In genomic region chr17:34121879-34122187, GRCm38 (mm10) we compare ENCODE assay signal across 8 mouse cellular contexts. TPM values are rescaled to one million over a fixed set of nuclear protein-coding genes. Genes with fewer than 3 reads are reported as not detected.
A peak's percentile ranks its signal among the peaks of the same experiment; 100 is the strongest.
DNase-seq lines count a peak whose midpoint lies in the region; ATAC-seq lines count a peak whose summit lies in the region.

No protein-coding gene starts in this region.

- peak overlapping the region; percentile 99 for H3K4me3 ChIP-seq in heart, embryonic 11.5 days (ENCODE audit: low read depth, low read length)
- H3K4me3 ChIP-seq in embryonic facial prominence, embryonic 13.5 days, result peak overlapping the region; percentile 97
- H3K4me3 ChIP-seq in hindbrain, embryonic 14.5 days (replicated peaks; ENCODE audit: low read length), result peak overlapping the region; percentile 88
- H3K4me3 ChIP-seq in limb, embryonic 13.5 days, result peak overlapping the region; percentile 99
- H3K4me3 ChIP-seq in midbrain, embryonic 14.5 days (replicated peaks; ENCODE audit: low read depth, low read length), result peak overlapping the region; percentile 92

- H3K4me2 ChIP-seq in heart, embryonic 11.5 days, result peak overlapping the region; percentile 98
- peak overlapping the region; percentile 92 for H3K4me2 ChIP-seq in embryonic facial prominence, embryonic 13.5 days
- H3K4me2 ChIP-seq in hindbrain, embryonic 14.5 days (replicated peaks), result peak overlapping the region; percentile 94
- peak overlapping the region; percentile 98 for H3K4me2 ChIP-seq in limb, embryonic 13.5 days (replicated peaks)
- peak overlapping the region; percentile 98 for H3K4me2 ChIP-seq in midbrain, embryonic 14.5 days (ENCODE audit: low read length)

- intact Hi-C loops in heart, postnatal 36 days (cut with DNase I), result no loop called here

- H3K9me3 ChIP-seq in heart, embryonic 11.5 days (replicated peaks; ENCODE audit: control insufficient read depth, low read length), result no peaks in the 10 kb centered on the region
- no peaks in the 10 kb centered on the region for H3K9me3 ChIP-seq in embryonic facial prominence, embryonic 13.5 days
- no peaks in the 10 kb centered on the region for H3K9me3 ChIP-seq in hindbrain, embryonic 14.5 days (ENCODE audit: control insufficient read depth, low read length)
- H3K9me3 ChIP-seq in limb, embryonic 13.5 days, result no peaks in the 10 kb centered on the region
- no peaks in the 10 kb centered on the region for H3K9me3 ChIP-seq in midbrain, embryonic 14.5 days (ENCODE audit: control insufficient read depth, low read length)

- WGBS in heart, embryonic 11.5 days (ENCODE audit: insufficient replicate concordance), result 3% methylated on average over 8 of the region's 10 CpGs
- 0% methylated on average over 10 of the region's 10 CpGs for whole genome bisulfite sequencing in embryonic facial prominence, embryonic 13.5 days
- WGBS in hindbrain, embryonic 14.5 days, result 2% methylated on average over 7 of the region's 10 CpGs
- 1% methylated on average over 7 of the region's 10 CpGs for WGBS in limb, embryonic 13.5 days
- WGBS in midbrain, embryonic 14.5 days, result 2% methylated on average over 8 of the region's 10 CpGs

- no peak for ATAC-seq in heart, embryonic 11.5 days (replicated peaks; ENCODE audit: insufficient number of reproducible peaks, low FRiP score, low TSS enrichment)
- ATAC-seq in embryonic facial prominence, embryonic 13.5 days (ENCODE audit: insufficient number of reproducible peaks, insufficient read depth, low FRiP score, low TSS enrichment, low read depth), result no peak
- no peak for ATAC-seq in hindbrain, embryonic 14.5 days (ENCODE audit: low FRiP score)
- no peak for ATAC-seq in limb, embryonic 13.5 days (ENCODE audit: low FRiP score, low read depth)
- peak; percentile 15; the same call in 1 of the 2 replicates for ATAC-seq in midbrain, embryonic 14.5 days (ENCODE audit: low FRiP score, low TSS enrichment)
- no peak for ATAC-seq in megakaryocyte progenitor cell, adult 5-6 weeks (replicated peaks; ENCODE audit: poor library complexity)

- no peaks in the 10 kb centered on the region for H3K27me3 ChIP-seq in heart, embryonic 11.5 days (ENCODE audit: control insufficient read depth, insufficient read depth, low read length)
- H3K27me3 ChIP-seq in embryonic facial prominence, embryonic 13.5 days, result no peaks in the 10 kb centered on the region
- no peaks in the 10 kb centered on the region for H3K27me3 ChIP-seq in hindbrain, embryonic 14.5 days (ENCODE audit: control insufficient read depth, insufficient read depth, low read length)
- H3K27me3 ChIP-seq in limb, embryonic 13.5 days, result no peaks in the 10 kb centered on the region
- H3K27me3 ChIP-seq in midbrain, embryonic 14.5 days (ENCODE audit: control insufficient read depth, insufficient read depth, low read length), result no peaks in the 10 kb centered on the region

- no peak for DNase-seq in heart, postnatal 36 days
- DNase-seq in adipocyte (ENCODE audit: low spot score), result peak; percentile 92
- DNase-seq in hindbrain, embryonic 14.5 days (ENCODE audit: low spot score), result no peak
- peak; percentile 87 for DNase-seq in midbrain, embryonic 14.5 days

- H3K36me3 ChIP-seq in heart, embryonic 11.5 days (ENCODE audit: control insufficient read depth, insufficient read depth, low read length), result peaks cover 9% of the 10 kb centered on the region
- H3K36me3 ChIP-seq in embryonic facial prominence, embryonic 13.5 days, result peaks cover 31% of the 10 kb centered on the region
- H3K36me3 ChIP-seq in hindbrain, embryonic 14.5 days (replicated peaks; ENCODE audit: control insufficient read depth, insufficient read depth), result peaks cover 20% of the 10 kb centered on the region
- H3K36me3 ChIP-seq in limb, embryonic 13.5 days, result peaks cover 29% of the 10 kb centered on the region
- H3K36me3 ChIP-seq in midbrain, embryonic 14.5 days (ENCODE audit: control insufficient read depth, insufficient read depth, low read length), result peaks cover 17% of the 10 kb centered on the region

- peaks cover 10% of the 10 kb centered on the region for H3K4me1 ChIP-seq in heart, embryonic 11.5 days (ENCODE audit: control insufficient read depth, insufficient read depth, low read length)
- H3K4me1 ChIP-seq in embryonic facial prominence, embryonic 13.5 days, result peaks cover 26% of the 10 kb centered on the region
- peaks cover 20% of the 10 kb centered on the region for H3K4me1 ChIP-seq in hindbrain, embryonic 14.5 days (replicated peaks; ENCODE audit: control insufficient read depth, insufficient read depth, low read length)
- H3K4me1 ChIP-seq in limb, embryonic 13.5 days, result peaks cover 29% of the 10 kb centered on the region
- H3K4me1 ChIP-seq in midbrain, embryonic 14.5 days (ENCODE audit: control insufficient read depth, insufficient read depth, low read length), result peaks cover 16% of the 10 kb centered on the region

- H3K27ac ChIP-seq in heart, embryonic 11.5 days (ENCODE audit: low read depth, low read length), result peak overlapping the region; percentile 100
- peak overlapping the region; percentile 100 for H3K27ac ChIP-seq in embryonic facial prominence, embryonic 13.5 days
- H3K27ac ChIP-seq in hindbrain, embryonic 14.5 days, result peak overlapping the region; percentile 100
- peak overlapping the region; percentile 100 for H3K27ac ChIP-seq in limb, embryonic 13.5 days
- peak overlapping the region; percentile 100 for H3K27ac ChIP-seq in midbrain, embryonic 14.5 days (replicated peaks; ENCODE audit: low read depth, low read length)

- peak overlapping the region; percentile 99 for H3K9ac ChIP-seq in heart, embryonic 11.5 days (ENCODE audit: low read depth, low read length)
- H3K9ac ChIP-seq in embryonic facial prominence, embryonic 13.5 days, result peak overlapping the region; percentile 98
- peak overlapping the region; percentile 90 for H3K9ac ChIP-seq in hindbrain, embryonic 14.5 days
- H3K9ac ChIP-seq in limb, embryonic 13.5 days, result peak overlapping the region; percentile 97
- H3K9ac ChIP-seq in midbrain, embryonic 14.5 days (replicated peaks; ENCODE audit: low read length), result peak overlapping the region; percentile 97

RNA-seq across cellular contexts. Expression of gene Brd2, which starts 0.6 kb away (rescaled TPM):
- 59.7 and 105 TPM in 2 replicates for polyA plus RNA-seq in heart, embryonic 11.5 days (2014; fragmentation: Nextera tagmentation; extraction: Ambion mirVana)
- total RNA-seq in heart, postnatal 36 days (2021), result 10 to 100 TPM; 80.5 to 87.0 TPM
- 122 and 142 TPM in 2 replicates for polyA plus RNA-seq in embryonic facial prominence, embryonic 13.5 days (2015; fragmentation: Nextera tagmentation; extraction: Ambion mirVana)
- polyA plus RNA-seq in hindbrain, embryonic 14.5 days (2014; fragmentation: Nextera tagmentation; extraction: Ambion mirVana), result 133 and 136 TPM in 2 replicates
- polyA plus RNA-seq in limb, embryonic 13.5 days (2015; fragmentation: Nextera tagmentation; extraction: Ambion mirVana), result 132 and 133 TPM in 2 replicates
- polyA plus RNA-seq in midbrain, embryonic 14.5 days (2014; fragmentation: Nextera tagmentation; extraction: Ambion mirVana), result 160 and 171 TPM in 2 replicates
- total RNA-seq in megakaryocyte progenitor cell, adult 5-6 weeks (2015), result 269 and 306 TPM in 2 replicates
- total RNA-seq in megakaryocyte progenitor cell, adult 5-6 weeks (2017), result 260 and 284 TPM in 2 replicates

RNA-seq across cellular contexts. Expression of gene H2-DMa, which starts 2.5 kb away (rescaled TPM):
- polyA plus RNA-seq in heart, embryonic 11.5 days (2014; fragmentation: Nextera tagmentation; extraction: Ambion mirVana), result 6.2 and 8.1 TPM in 2 replicates
- 1 to 10 TPM; 4.0 to 6.5 TPM for total RNA-seq in heart, postnatal 36 days (2021)
- 17.2 and 17.6 TPM in 2 replicates for polyA plus RNA-seq in embryonic facial prominence, embryonic 13.5 days (2015; fragmentation: Nextera tagmentation; extraction: Ambion mirVana)
- 19.2 and 20.2 TPM in 2 replicates for polyA plus RNA-seq in hindbrain, embryonic 14.5 days (2014; fragmentation: Nextera tagmentation; extraction: Ambion mirVana)
- polyA plus RNA-seq in limb, embryonic 13.5 days (2015; fragmentation: Nextera tagmentation; extraction: Ambion mirVana), result 14.2 and 15.6 TPM in 2 replicates
- polyA plus RNA-seq in midbrain, embryonic 14.5 days (2014; fragmentation: Nextera tagmentation; extraction: Ambion mirVana), result 16.7 and 20.4 TPM in 2 replicates
- total RNA-seq in megakaryocyte progenitor cell, adult 5-6 weeks (2015), result 72.0 and 74.5 TPM in 2 replicates
- total RNA-seq in megakaryocyte progenitor cell, adult 5-6 weeks (2017), result 56.5 and 61.1 TPM in 2 replicates

RNA-seq across cellular contexts. Expression of gene H2-DMb2, which starts 21.3 kb away (rescaled TPM):
- 0.20 TPM in 1 of 2 replicates, not detected in the other for polyA plus RNA-seq in heart, embryonic 11.5 days (2014; fragmentation: Nextera tagmentation; extraction: Ambion mirVana)
- total RNA-seq in heart, postnatal 36 days (2021), result 1 to 10 TPM; 1.3 to 1.7 TPM
- polyA plus RNA-seq in embryonic facial prominence, embryonic 13.5 days (2015; fragmentation: Nextera tagmentation; extraction: Ambion mirVana), result 0.67 and 1.1 TPM in 2 replicates
- 0.16 TPM in 1 of 2 replicates, not detected in the other for polyA plus RNA-seq in hindbrain, embryonic 14.5 days (2014; fragmentation: Nextera tagmentation; extraction: Ambion mirVana)
- 0.15 and 0.38 TPM in 2 replicates for polyA plus RNA-seq in limb, embryonic 13.5 days (2015; fragmentation: Nextera tagmentation; extraction: Ambion mirVana)
- polyA plus RNA-seq in midbrain, embryonic 14.5 days (2014; fragmentation: Nextera tagmentation; extraction: Ambion mirVana), result 0.15 and 0.18 TPM in 2 replicates
- 3.9 and 5.8 TPM in 2 replicates for total RNA-seq in megakaryocyte progenitor cell, adult 5-6 weeks (2015)
- 6.7 and 8.5 TPM in 2 replicates for total RNA-seq in megakaryocyte progenitor cell, adult 5-6 weeks (2017)

RNA-seq across cellular contexts. Expression of gene H2-Oa, which starts 29.7 kb away (rescaled TPM):
- polyA plus RNA-seq in heart, embryonic 11.5 days (2014; fragmentation: Nextera tagmentation; extraction: Ambion mirVana), result 0.34 and 1.2 TPM in 2 replicates
- not detected for total RNA-seq in heart, postnatal 36 days (2021)
- polyA plus RNA-seq in embryonic facial prominence, embryonic 13.5 days (2015; fragmentation: Nextera tagmentation; extraction: Ambion mirVana), result 0.48 and 0.65 TPM in 2 replicates
- polyA plus RNA-seq in hindbrain, embryonic 14.5 days (2014; fragmentation: Nextera tagmentation; extraction: Ambion mirVana), result 0.29 TPM in 1 of 2 replicates, not detected in the other
- 0.55 and 0.65 TPM in 2 replicates for polyA plus RNA-seq in limb, embryonic 13.5 days (2015; fragmentation: Nextera tagmentation; extraction: Ambion mirVana)
- polyA plus RNA-seq in midbrain, embryonic 14.5 days (2014; fragmentation: Nextera tagmentation; extraction: Ambion mirVana), result not detected in 2 replicates
- 7.7 and 9.6 TPM in 2 replicates for total RNA-seq in megakaryocyte progenitor cell, adult 5-6 weeks (2015)
- total RNA-seq in megakaryocyte progenitor cell, adult 5-6 weeks (2017), result 2.7 TPM in 2 replicates

RNA-seq across cellular contexts. Expression of gene H2-DMb1, which starts 31.0 kb away (rescaled TPM):
- polyA plus RNA-seq in heart, embryonic 11.5 days (2014; fragmentation: Nextera tagmentation; extraction: Ambion mirVana), result 0.27 and 0.29 TPM in 2 replicates
- total RNA-seq in heart, postnatal 36 days (2021), result 1 to 10 TPM; 1.5 to 2.9 TPM
- polyA plus RNA-seq in embryonic facial prominence, embryonic 13.5 days (2015; fragmentation: Nextera tagmentation; extraction: Ambion mirVana), result 2.0 and 2.6 TPM in 2 replicates
- polyA plus RNA-seq in hindbrain, embryonic 14.5 days (2014; fragmentation: Nextera tagmentation; extraction: Ambion mirVana), result 0.72 and 0.76 TPM in 2 replicates
- 1.5 and 1.7 TPM in 2 replicates for polyA plus RNA-seq in limb, embryonic 13.5 days (2015; fragmentation: Nextera tagmentation; extraction: Ambion mirVana)
- polyA plus RNA-seq in midbrain, embryonic 14.5 days (2014; fragmentation: Nextera tagmentation; extraction: Ambion mirVana), result 0.38 and 0.91 TPM in 2 replicates
- total RNA-seq in megakaryocyte progenitor cell, adult 5-6 weeks (2015), result 36.2 and 39.4 TPM in 2 replicates
- 47.0 and 60.3 TPM in 2 replicates for total RNA-seq in megakaryocyte progenitor cell, adult 5-6 weeks (2017)

Comparison
In these comparisons a context has a peak if more than half of its experiments do, and no peak if none do; other contexts are left out.
1. DNase-seq: peak in adipocyte (single experiment) and midbrain, embryonic 14.5 days (single experiment); none in heart, postnatal 36 days (0 of 2) and hindbrain, embryonic 14.5 days (single experiment).
2. Peak in every context shown above with its lines, with median percentiles within 50 percentile points of each other: H3K27ac ChIP-seq, H3K4me2 ChIP-seq, H3K4me3 ChIP-seq and H3K9ac ChIP-seq.